ENCODE assay signal across 18 mouse cellular contexts in genomic region chr2:60818632-60819031, GRCm38 (mm10).
A peak's percentile ranks its signal among the peaks of the same experiment; 100 is the strongest.
DNase-seq lines count a peak whose midpoint lies in the region; ATAC-seq and TF ChIP-seq lines count a peak whose summit lies in the region.
"Had no signal": no experiment of that assay in that cellular context is flagged by ENCODE, and none has a peak within 500 bp of the region (broad histone marks: within the 10 kb centered on the region; RNA-seq: fewer than 3 reads in every experiment).

No protein-coding gene starts in this region.

- TF ChIP-seq POLR2A in embryonic fibroblast, embryonic 13.5 days (IDR thresholded peaks at IDR 0.05; ENCODE audit: low read depth, low read length): no peak

- 27% methylated on average over 2 of the region's 2 CpGs for WGBS in intestine, embryonic 14.5 days
- 52% methylated on average over 2 of the region's 2 CpGs for WGBS in intestine, postnatal 0 days
- 19% methylated on average over 2 of the region's 2 CpGs for WGBS in forebrain, postnatal 0 days

- intact Hi-C loops in gastrocnemius, adult 2 months (cut with DNase I): no loop called here

- no peak for ATAC-seq in intestine, embryonic 14.5 days (replicated peaks; ENCODE audit: low FRiP score, low TSS enrichment, low read depth)
- no peak for ATAC-seq in intestine, postnatal 0 days
- no peak for ATAC-seq in forebrain, postnatal 0 days
- no peak for ATAC-seq in erythroblast, adult 5-6 weeks (replicated peaks; ENCODE audit: low FRiP score, poor library complexity, severe bottlenecking)
- ATAC-seq: forebrain, embryonic 15.5 days; intestine, embryonic 16.5 days had no signal

- no peaks in the 10 kb centered on the region for H3K27me3 ChIP-seq in intestine, embryonic 14.5 days (replicated peaks; ENCODE audit: control insufficient read depth, insufficient read depth, low read length)
- no peaks in the 10 kb centered on the region for H3K27me3 ChIP-seq in intestine, postnatal 0 days (replicated peaks; ENCODE audit: control insufficient read depth, insufficient read depth, low read length)
- H3K27me3 ChIP-seq in forebrain, postnatal 0 days (ENCODE audit: insufficient read depth, low read length): no peaks in the 10 kb centered on the region
- H3K27me3 ChIP-seq: forebrain, embryonic 15.5 days; hindbrain, embryonic 15.5 days; liver, embryonic 13.5 days had no signal

- TF ChIP-seq CTCF in gastrocnemius, adult 2 months (IDR thresholded peaks at IDR 0.05): no peak
- TF ChIP-seq CTCF in intestine, postnatal 0 days (IDR thresholded peaks at IDR 0.05; ENCODE audit: low read depth): no peak
- no peak for TF ChIP-seq CTCF in embryonic fibroblast, embryonic 13.5 days (IDR thresholded peaks at IDR 0.05; ENCODE audit: borderline replicate concordance, insufficient read depth, low read length)
- no peak for TF ChIP-seq CTCF in forebrain, postnatal 0 days (IDR thresholded peaks at IDR 0.05; ENCODE audit: low read depth)

- peak overlapping the region; percentile 43 for H3K27ac ChIP-seq in gastrocnemius, adult 2 months
- peak overlapping the region; percentile 22; the same call in 1 of the 2 replicates for H3K27ac ChIP-seq in intestine, embryonic 14.5 days (ENCODE audit: low read depth)
- no peak overlapping the region for H3K27ac ChIP-seq in intestine, postnatal 0 days (ENCODE audit: low read depth, low read length)
- H3K27ac ChIP-seq in brown adipose tissue, adult 24 weeks (replicated peaks; ENCODE audit: low read depth, low read length): peak overlapping the region; percentile 41
- H3K27ac ChIP-seq in embryonic fibroblast, embryonic 13.5 days (ENCODE audit: insufficient read depth, low read length): 0 out of 2 replicates have a peak overlapping the region, but pooled peaks have one; percentile 0
- no peak overlapping the region for H3K27ac ChIP-seq in forebrain, postnatal 0 days (ENCODE audit: low read depth, low read length)
- H3K27ac ChIP-seq: forebrain, embryonic 15.5 days; hindbrain, embryonic 15.5 days; liver, embryonic 13.5 days had no signal

- H3K4me1 ChIP-seq in intestine, embryonic 14.5 days (replicated peaks; ENCODE audit: control insufficient read depth, insufficient read depth, low read length): peaks cover 9% of the 10 kb centered on the region; the same call in 1 of the 2 replicates
- no peaks in the 10 kb centered on the region for H3K4me1 ChIP-seq in intestine, postnatal 0 days (replicated peaks; ENCODE audit: control insufficient read depth, insufficient read depth, low read length)
- peaks cover 20% of the 10 kb centered on the region for H3K4me1 ChIP-seq in brown adipose tissue, adult 24 weeks (ENCODE audit: control insufficient read depth, insufficient read depth, insufficient read length, low read length)
- peaks cover 14% of the 10 kb centered on the region for H3K4me1 ChIP-seq in embryonic fibroblast, embryonic 13.5 days (ENCODE audit: control insufficient read depth, insufficient read depth, low read length)
- H3K4me1 ChIP-seq in forebrain, postnatal 0 days (ENCODE audit: insufficient read depth): no peaks in the 10 kb centered on the region
- H3K4me1 ChIP-seq: forebrain, embryonic 15.5 days had no signal

- H3K9me3 ChIP-seq in intestine, embryonic 14.5 days (ENCODE audit: control insufficient read depth, low read length): no peaks in the 10 kb centered on the region
- no peaks in the 10 kb centered on the region for H3K9me3 ChIP-seq in intestine, postnatal 0 days (ENCODE audit: control insufficient read depth)
- H3K9me3 ChIP-seq in forebrain, postnatal 0 days (ENCODE audit: low read length): no peaks in the 10 kb centered on the region
- H3K9me3 ChIP-seq: forebrain, embryonic 15.5 days; G1E; hindbrain, embryonic 15.5 days; liver, embryonic 13.5 days had no signal

- DNase-seq in gastrocnemius, adult 2 months: peak; percentile 62
- no peak for DNase-seq in gastrocnemius, adult 8-10 months (ENCODE audit: low spot score in 2 of 2)
- no peak for DNase-seq in intestine, embryonic 14.5 days (ENCODE audit: low spot score)
- no peak for DNase-seq in forebrain, postnatal 0 days
- DNase-seq: cerebellum, adult 8-10 months; heart, postnatal 36 days; liver, embryonic 13.5 days; retina, postnatal 1 day; thymus, postnatal 14 days had no signal

- H3K4me2 ChIP-seq in intestine, embryonic 14.5 days (ENCODE audit: low read length): no peak overlapping the region
- H3K4me2 ChIP-seq in intestine, postnatal 0 days (replicated peaks; ENCODE audit: low read depth): no peak overlapping the region
- no peak overlapping the region for H3K4me2 ChIP-seq in forebrain, postnatal 0 days (ENCODE audit: low read depth)
- H3K4me2 ChIP-seq: forebrain, embryonic 15.5 days; heart, embryonic 11.5 days; hindbrain, embryonic 15.5 days; liver, embryonic 13.5 days had no signal

- H3K9ac ChIP-seq in intestine, embryonic 14.5 days (ENCODE audit: low read length): no peak overlapping the region
- no peak overlapping the region for H3K9ac ChIP-seq in intestine, postnatal 0 days (ENCODE audit: low read depth, low read length)
- no peak overlapping the region for H3K9ac ChIP-seq in forebrain, postnatal 0 days
- H3K9ac ChIP-seq: forebrain, embryonic 15.5 days; hindbrain, embryonic 15.5 days; liver, embryonic 13.5 days had no signal

- H3K4me3 ChIP-seq in gastrocnemius, adult 2 months: no peak overlapping the region
- H3K4me3 ChIP-seq in intestine, embryonic 14.5 days (ENCODE audit: low read depth, low read length): no peak overlapping the region
- no peak overlapping the region for H3K4me3 ChIP-seq in intestine, postnatal 0 days (ENCODE audit: low read depth, low read length)
- no peak overlapping the region for H3K4me3 ChIP-seq in brown adipose tissue, adult 24 weeks (ENCODE audit: insufficient read depth, low read depth, low read length)
- no peak overlapping the region for H3K4me3 ChIP-seq in embryonic fibroblast, embryonic 13.5 days (ENCODE audit: insufficient read depth, low read length)
- no peak overlapping the region for H3K4me3 ChIP-seq in forebrain, postnatal 0 days (ENCODE audit: low read depth, low read length)
- H3K4me3 ChIP-seq: forebrain, embryonic 15.5 days; hindbrain, embryonic 15.5 days; liver, embryonic 13.5 days had no signal

- H3K36me3 ChIP-seq in intestine, embryonic 14.5 days (ENCODE audit: control insufficient read depth, insufficient read depth, low read length): no peaks in the 10 kb centered on the region
- H3K36me3 ChIP-seq in intestine, postnatal 0 days (ENCODE audit: control insufficient read depth, insufficient read depth): no peaks in the 10 kb centered on the region
- no peaks in the 10 kb centered on the region for H3K36me3 ChIP-seq in forebrain, postnatal 0 days (ENCODE audit: insufficient read depth)
- H3K36me3 ChIP-seq: forebrain, embryonic 15.5 days; hindbrain, embryonic 15.5 days; liver, embryonic 13.5 days had no signal

Comparison
In these comparisons a context has a peak if more than half of its experiments do, and no peak if none do; other contexts are left out.
1. H3K27ac ChIP-seq: peak in gastrocnemius, adult 2 months (single experiment), intestine, embryonic 14.5 days (single experiment), brown adipose tissue, adult 24 weeks (single experiment) and embryonic fibroblast, embryonic 13.5 days (single experiment); none in intestine, postnatal 0 days (single experiment) and forebrain, postnatal 0 days (single experiment).